Mouse (Mus musculus) kidney, adult 8-10 months (tissue): ENCODE measurements around the gene Ackr2.

Experiments used
- DNase-seq, 2 experiments: peaks; one replicate each; pipeline ENCODE4 v3.0.0; 2022

The Ackr2 gene

DNA sequence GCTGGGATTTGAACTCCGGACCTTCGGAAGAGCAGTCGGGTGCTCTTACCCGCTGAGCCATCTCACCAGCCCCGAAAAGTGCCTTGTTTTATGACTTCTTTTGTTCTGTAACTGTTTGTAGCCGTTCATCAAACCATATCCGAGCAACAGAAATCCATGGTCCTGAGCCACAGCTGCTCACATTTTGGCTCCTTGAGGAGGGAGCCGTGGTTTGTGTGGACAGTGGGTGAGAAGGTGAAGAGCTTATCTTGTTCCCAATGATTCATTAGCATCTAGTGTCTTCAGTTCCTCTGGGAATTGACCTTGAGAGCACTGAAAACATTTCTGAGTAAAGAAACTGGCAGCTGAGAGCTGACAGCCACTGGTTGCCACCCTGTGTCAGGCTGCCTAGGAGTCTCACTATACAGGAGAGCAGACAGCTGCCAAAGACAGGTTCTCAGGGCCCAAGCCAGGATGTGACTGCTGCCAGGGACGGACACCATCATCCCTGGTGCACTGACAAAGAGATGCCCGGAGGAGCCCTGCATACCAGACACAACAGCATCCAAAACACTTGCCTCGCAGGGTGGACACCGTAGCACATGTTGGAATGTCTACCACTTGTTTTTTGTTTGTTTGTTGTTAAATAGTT is 6.0 kb upstream of the Ackr2 start:
- DNase-seq: no peak

- no peak for DNase-seq
These were observed 3.7 kb upstream of the Ackr2 start for GRCm38 (mm10) chr9:121894447-121894846.

DNA sequence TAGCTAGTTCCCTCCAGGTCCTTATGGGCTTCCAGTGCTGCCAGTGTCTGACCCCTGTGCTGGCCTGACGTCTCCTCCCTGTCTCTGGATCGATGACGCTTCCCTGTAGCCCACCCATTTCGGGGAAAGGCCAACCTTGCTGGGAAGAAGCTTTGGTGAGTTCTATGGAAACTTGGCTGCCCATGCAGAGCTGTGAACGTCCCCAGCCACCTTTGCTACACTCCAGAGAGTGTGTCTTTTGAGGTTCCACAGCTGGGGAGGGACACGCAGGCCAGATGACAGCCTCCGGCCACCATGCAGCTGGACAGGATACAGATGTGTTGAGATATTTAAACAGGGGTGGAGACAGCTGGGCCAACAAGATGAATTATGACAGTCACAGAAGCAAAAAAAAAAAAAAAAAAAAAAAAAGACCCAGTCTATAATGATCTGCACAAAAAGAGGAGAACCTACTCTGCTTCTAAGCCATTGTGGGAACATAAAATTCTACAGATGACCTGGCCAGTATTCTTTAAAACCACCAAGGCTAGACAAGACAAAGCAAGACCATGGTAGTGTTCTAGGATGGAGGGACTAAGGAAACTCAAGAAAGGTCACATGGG is 2.7 kb upstream of the Ackr2 start:
- DNase-seq: no peak

DNA sequence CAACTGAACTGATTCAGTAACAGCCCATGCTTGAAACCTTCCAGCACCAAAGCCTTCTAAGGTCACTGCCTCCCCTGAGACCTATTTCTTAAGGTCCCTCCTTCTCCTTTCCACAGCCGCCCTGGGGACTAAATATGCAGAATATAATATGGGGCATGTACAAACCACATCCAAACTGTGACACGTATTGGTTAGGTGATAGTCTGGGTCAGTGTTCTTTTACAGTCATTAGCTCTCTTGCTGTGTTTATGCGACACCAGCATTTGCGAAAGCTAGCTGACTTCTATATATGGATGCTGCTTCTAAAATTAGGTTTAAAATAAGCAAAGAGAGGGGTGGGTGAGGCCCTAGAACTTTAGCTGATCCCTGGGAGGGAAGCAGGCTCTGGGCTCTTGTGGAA is 1.3 kb upstream of the Ackr2 start:
- DNase-seq: no peak

GRCm38 (mm10) chr9:121899306-121899705 is 1.2 kb downstream of the Ackr2 start:
- no peak for DNase-seq

DNA sequence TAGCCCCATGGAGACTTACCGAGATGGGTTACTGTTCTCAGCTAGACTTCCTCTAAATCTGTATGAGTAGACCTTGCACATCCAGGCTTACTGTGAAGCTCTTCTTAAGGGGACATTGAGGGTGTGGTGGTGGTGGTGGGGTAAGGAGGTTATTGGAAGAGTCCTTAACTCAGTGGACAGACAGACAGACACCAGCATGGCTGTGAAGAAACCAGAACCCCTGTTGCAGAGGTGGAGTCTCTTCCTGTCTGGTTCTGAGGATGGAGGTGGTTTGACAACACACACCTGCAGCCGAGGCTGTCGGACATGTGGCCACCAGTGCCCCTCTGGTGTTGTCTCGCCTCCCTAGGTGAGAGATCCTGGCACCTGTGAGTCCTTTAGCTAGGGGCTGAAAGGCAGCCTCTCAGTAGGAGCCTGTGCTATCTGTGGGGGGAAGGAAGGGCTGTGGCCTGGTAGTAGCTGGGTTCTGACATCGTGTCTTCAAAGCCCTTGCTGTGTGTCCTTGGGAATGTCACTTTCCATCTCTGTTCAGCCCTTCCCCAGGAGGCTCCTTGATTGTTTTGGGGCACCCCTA is 2.2 kb downstream of the Ackr2 start:
- no peak for DNase-seq

DNA sequence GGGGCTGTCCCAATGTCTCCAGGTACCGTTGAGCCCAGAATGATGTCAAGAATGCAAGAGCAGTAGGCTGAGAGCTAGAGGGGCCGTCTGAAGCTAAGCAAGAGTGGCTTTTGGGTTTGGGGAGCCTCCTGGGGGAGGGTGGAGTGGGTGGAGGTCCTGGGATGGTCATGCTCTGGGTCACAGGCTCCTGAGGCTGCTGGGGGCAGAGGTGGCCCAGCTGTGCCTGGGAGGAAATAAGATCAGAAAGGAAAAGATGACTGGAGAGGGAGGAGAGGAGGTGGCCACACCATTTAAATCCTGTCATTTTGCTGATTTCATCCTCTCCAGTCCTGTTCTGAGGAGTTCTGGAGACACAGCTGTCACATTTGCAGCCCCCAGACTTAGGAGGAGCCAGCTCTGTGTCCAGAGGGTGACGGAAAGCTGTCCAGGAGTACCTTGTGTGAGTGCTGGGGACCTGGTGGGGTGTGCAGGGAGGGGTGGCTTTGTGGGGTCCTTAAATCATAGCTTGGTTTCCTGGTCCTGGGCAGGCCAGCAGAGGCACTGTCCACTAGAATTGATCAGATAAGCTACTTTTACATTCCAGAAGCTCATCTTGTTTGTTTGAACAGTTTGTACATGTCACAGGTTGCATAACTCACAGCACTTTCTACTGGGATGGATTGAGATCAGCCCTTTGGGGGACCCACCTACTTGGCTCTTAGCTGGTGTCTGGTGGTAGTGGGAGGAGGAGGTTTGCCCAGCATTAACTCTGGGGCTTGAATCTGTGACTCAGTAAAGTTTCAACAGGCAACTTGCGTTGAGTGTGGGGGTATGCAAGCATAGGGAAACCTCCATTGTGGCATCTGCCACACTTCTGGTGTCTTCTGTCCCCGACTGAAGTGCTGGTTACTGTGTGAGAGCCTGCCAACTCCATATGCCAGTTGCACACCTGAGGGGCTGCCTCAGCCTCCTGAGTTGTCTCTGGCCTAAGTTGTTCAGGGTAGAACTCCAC is 3.9 kb downstream of the Ackr2 start:
- no peak for DNase-seq

DNA sequence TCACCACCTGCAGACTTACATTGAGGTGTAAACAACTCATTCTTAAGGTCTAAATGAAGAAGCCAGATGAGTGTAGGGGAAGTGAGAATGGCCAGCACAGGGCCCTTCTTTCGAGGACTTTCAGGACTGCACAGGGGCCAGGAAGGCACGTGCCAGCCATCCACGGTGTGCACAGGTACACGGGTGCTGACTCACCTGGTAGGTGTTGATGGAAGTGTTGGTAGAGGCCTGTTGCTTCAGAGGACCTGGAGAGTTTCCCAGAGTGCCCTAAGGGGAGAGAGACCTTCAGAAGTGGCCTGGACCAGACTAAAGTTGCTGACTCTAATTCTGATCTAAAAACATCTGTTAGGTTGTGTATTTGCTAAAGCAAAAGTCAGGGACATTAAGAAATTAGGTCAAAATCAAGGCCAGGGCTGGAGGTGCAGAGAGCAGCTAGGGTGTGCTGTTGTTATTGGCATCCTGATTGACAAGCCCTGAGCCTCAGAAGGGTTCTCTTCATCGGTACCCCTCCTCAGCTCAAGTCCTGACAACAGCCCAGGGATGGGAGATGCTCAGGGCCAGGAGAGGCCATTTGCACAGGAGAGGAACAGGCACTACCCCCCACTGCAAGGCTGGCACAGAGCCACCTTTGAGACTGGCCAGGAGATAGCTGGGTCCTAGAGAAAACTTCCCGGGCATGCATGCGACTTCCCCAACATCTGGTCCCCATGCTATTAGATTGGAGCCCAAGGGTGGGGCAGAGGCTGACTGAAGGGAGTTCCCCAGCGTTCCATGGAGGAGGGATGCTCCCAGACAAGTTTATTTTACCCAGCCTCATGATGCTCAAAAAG is 5.5 kb downstream of the Ackr2 start:
- no peak for DNase-seq

- DNase-seq: no peak
These were observed 6.2 kb downstream of the Ackr2 start for GRCm38 (mm10) chr9:121904319-121904718.

DNA sequence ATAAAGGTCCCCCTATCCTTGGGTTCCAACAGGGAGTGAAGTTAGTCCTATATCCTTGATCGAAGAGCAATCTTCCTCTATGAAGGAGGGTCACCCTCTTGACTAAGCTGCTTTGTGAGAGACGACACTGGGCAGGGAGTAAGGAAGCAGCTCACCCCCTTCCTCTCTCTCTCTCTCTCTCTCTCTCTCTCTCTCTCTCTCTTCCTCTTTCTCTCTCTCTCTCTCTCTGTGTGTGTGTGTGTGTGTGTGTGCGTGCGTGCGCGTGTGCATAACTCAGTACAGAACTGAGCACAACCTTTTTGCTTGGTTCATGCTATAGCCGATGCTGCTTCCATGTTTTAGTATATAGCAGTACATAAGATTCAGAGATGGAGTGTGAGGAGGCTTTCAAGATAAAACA is 6.8 kb downstream of the Ackr2 start:
- DNase-seq: no peak

DNA sequence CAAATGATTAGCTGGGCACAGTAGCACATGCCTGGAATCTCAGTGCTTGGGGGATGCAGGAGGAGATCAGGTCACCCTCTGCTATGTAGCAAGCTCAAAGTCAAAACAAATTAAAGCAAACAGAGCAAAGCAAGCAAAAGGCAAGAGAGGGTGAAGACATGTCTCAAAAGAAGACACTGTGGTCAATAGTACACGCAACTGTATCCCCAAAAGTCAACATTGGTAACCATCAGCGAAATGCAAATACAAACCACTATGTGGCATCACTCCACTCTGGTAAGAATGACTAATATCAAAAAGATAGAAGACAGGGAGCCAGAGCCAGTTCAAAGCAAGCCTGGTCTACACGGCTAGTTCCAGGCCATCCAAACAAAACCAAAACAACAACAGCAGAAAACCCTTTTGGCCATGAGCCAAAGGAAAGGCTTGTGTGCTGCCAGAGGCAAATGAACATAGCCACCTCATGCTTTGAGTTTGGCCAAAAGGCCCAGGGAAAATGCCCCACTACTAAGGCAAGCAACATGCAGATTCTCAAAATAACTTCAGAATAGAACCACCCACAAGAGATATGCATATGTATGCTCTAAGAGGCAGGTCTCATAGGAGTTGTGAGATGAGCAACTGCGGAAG is 7.5 kb downstream of the Ackr2 start:
- no peak for DNase-seq

DNA sequence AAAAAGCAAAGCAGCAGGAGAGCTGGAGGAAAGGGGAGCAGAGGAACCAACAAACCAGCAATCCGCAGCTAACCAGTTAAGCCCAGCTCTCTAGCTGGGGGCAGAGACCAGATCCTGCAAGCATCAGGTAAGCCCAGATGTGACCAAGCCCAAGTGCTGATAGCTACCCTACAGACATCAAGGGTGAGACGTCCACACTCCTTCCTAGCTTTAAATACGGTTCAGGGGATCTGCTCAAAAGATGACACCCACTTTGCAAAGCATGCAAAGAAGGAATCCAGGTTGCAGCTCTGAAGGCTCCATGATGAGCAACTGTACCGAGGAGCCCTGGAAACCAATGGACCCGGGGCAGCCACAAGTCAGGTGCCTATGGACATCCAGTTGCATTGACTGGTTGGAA is 8.3 kb downstream of the Ackr2 start:
- DNase-seq: no peak

DNA sequence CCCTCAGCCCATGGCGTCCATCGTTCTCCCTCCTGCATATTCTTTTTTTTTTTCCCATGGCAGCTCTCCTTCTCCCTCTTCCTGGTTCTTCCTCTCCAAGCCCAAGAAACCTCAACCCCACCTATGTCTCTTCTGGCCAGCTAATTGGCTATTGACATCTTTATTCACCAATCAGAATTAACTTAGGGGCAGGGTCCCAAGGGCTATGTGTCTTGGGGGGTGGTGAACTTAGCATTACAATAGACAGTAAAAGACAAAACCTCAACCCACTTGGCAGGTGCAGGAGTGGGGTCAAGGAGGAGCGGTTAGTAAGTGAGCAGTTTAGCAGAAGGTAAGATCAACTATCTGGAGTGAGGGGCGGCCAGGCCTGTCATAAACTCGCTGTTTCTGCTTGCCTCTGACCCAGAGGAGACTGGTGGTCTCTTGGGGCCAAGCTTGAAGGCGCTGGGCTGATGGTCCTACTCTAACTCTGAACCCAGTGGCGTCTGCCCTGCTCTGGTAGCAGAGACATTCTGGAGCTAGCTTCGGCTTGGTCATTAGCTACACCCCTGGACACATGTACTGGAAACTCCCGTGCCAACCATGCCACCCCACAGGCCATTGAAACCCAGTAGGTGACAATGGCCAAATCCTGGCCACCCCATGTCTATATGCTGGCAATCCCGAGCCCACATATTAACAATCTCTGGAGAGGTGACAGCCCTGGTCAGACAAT is 9.4 kb downstream of the Ackr2 start:
- no peak for DNase-seq

DNA sequence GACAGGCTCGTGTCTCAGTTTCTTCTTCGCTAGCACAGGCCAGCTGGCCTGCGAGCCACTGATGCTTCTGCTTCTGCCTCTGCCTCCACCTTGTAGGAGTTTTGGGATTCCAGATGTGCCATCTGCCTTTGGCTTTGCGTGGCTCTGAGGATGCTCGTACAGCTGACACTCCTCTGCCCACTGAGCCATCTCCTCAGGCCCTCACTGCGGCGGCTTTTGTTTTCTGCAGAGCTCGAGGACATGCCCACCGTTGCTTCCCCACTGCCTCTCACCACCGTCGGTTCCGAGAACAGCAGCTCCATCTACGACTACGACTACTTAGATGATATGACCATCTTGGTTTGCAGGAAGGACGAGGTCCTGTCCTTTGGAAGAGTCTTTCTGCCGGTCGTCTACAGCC is 10.2 kb downstream of the Ackr2 start:
- no peak for DNase-seq

DNA sequence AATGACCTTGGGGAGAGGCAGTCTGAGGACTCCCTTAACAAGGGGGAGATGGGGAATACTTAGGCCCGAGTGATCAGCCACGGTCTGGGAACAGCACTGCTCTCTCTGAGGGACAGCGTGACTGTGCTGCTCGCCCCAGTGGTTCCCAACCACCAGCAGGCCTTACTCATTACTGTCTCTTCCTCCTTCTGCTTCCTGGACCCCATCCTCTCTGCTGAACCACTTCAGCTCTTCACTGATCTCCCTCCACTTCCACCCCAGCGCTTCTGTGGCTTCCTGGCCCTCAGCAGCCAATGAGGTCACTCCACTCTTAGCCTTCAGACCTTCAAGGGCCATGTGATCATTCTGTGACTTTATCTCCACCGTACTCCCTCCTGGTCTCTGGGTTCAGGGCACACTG is 11.5 kb downstream of the Ackr2 start:
- DNase-seq: no peak

DNA sequence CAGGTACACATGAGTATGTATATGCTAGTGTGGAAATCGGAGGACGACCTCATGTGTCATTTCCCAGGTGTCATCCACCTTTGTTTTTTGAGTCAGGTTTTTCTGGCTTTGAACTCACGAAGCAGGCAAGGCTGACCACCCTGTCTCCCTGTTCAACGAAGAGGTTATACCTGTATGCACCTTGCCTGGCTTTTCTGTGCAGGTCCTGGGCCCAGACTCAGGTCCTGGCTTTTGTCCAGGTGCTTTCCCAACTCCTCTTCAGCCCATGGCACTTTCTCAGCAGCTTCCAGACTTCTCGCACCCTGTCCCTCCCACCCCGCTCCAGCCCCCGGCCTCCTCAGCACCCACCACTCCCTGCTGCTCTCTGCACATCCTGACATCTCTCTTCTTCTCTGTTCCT is 13.0 kb downstream of the Ackr2 start:
- DNase-seq: no peak

DNA sequence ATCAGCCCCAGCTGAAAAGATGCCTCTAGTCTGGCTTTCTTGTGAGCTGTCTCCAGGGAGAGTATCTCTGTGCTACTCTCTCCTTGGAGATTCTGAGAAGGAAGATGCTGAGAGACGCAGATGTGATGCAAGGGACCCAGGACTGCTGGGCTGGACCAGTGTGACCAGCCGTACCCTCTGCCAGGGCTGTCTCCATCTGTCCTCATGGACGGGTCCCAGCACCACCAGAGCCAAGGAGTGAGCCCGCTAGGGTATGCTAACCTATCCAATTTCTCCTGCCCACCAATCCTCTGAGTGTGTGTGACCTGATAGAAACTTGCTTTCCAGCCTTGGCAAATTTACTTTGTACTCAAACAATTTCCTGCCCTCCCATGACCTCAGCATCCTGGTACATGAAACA is 14.6 kb downstream of the Ackr2 start:
- DNase-seq: no peak

DNA sequence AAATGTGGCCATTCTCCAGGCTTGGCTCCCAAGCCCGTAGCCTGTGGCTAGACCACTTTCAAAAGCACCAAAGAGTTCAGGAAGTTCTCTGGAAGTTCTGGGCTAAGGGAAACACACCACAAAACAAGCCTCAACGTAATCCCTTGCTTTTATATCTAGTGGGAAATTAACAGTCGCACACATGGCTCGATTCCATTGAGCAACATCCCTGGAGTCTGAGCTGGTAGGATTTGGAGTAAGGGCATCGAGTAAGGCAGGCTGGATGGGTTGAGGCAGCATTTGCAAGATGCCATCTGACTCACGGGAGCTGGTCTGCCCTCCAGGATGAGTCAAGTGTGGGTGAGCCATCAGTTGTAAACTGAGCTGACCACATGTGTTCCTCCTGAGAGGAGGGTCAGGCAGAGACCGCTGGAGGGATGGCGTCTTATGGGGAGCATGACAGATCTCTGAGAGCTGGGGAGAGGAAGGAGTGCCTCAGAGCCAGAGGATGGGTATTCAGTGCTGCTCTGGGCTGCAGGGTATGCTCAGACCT is 16.1 kb downstream of the Ackr2 start:
- no peak for DNase-seq

DNA sequence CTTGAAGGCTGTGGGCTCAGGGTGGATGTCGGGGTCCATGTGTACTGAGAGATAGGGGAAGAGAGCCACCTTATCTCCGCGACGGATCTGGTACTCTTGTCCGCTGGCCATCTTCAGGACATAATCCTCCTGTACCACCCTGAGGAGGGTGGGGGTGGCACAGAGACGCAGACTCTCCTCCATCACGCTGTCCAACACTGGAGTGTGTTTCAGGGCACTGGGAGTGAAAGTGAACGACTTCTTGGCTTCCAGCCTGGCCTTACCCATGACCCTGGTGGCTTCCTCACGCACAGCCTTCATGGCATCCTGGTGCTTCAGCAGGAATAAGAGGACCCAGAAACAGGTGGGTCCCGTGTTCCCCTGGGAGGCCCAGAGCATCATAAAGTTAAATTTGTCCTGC is 16.9 kb downstream of the Ackr2 start:
- no peak for DNase-seq

DNA sequence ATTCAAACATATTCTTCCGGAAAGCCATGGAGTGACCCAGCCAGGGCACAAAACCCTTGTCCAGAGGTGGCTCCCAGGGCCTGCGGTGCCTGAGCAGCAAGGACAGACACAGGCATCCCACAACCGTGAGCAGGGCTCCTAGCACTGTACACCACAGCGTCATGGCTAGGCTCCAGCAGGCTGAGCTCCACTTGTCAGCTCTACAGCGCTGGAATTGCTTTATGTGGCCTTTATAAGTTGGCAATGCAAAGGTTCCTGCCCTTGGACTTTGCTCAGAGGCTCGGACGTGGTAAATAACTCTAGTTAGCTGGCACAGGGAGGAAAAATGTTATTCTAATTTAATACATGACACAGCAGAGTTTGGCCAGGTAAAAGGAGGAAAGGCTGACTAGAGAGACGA is 17.9 kb downstream of the Ackr2 start, which contains the start of gene Cyp8b1:
Gene Cyp8b1, minus strand, starts transcription at position 204 of the 400 bp plus-strand sequence.
- DNase-seq: peak in 1 of 2 experiments; percentile 40

GRCm38 (mm10) chr9:121919027-121919501 is 20.9 kb downstream of the Ackr2 start:
- DNase-seq: peak in 1 of 2 experiments; percentile 35
